Mouse (Mus musculus): ENCODE measurements around the gene Itga1.
A peak's percentile ranks its signal among the peaks of the same experiment; 100 is the strongest.

Itga1 gene

DNA sequence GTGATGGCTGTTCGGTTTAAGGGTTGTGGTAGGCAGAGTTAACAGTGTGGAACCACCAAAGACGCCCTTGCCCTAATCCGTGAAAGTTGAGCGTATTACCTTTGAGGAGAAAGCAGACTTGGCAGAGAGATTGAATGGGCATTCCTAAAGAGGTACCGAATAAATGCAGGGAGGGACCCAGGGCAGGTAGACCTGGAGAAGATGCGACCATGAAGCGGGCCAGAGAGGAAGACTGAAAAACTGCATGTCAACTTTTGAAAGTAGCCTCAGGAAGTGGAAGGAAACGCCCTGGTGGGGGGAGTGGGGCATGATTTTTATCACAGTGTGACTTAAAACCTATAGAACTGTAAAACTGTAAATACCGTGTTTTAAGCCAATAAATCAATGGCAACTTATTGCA lies 2.4 kb downstream of the Itga1 start:
- no peak for DNase-seq (ENCODE audit: low spot score in 2 of 2)

DNA sequence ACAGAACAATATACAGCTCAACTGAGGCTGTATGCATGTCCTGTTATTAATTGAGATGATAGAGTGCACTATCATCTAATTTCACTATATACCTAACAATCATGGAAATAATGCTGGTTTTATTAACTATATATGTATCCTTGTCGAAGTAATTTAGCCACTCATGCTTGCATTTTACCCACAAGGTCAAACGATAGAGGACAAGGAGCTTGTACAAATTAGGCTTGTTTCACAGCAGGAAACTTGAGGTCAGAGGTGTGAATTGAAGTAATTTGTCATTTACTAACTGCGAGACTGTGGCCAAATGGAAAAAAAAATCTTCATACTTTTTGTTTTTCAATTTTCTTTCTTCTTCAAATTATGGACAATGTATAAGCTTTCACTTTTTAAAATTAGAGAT lies 3.5 kb downstream of the Itga1 start:
- no peak for DNase-seq (ENCODE audit: low spot score in 2 of 2)

DNA sequence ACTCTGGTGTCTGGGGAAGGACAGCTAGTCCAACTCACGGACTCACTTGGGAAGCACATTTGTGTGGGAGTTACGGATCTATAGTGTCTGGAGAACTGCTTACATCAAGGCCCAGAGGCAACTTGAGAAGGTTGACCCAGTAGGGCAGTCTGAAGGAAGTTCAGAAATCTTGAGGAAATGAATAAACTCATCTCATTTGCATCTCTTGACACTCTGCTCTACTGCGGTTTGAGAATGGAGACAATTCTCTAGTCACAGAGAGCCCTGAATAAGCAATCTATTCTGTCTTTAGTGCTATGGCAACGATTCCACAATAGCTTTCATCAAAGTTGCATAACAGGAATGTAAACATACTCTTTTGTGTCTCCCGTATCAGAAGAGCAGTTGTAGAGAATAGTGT lies 4.8 kb downstream of the Itga1 start:
- no peak for DNase-seq (ENCODE audit: low spot score in 2 of 2)

DNA sequence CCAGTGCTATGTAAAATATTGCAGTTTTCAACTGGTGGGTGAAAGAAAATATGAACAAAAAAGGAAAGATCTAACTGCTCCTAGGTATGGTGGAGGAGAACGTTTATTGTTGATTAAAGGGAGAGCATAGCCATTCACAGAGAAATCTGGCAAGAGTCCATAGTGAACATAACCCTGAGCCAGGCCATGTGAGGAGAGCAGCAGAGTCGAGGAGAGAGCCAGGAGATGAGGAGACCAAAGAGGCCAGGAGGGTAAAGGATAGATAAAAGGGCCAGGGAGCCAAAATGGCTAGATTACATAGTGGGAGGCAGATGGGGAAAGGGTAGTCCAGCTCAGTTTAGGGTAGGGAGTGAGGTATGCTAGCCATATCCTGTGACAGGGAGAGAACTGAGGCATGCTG lies 5.5 kb downstream of the Itga1 start:
- no peak for DNase-seq (ENCODE audit: low spot score in 2 of 2)

DNA sequence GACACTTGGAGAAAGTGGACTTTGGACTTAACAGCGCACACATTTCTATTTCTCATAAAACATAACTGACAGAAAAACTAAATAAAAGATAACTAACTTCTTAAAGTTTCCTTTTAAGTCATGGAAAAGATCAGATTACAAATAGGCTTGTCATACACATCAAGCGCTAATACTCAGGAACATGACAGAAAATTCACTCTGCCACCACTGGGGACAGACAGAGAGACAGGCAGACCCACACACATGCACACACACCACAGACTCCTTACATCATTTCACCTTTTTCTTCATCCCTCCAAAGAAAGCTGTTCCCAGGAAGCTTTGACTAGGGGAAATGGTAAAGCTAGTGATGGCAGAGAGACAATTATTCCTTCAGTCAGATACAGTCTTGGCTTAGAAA lies 6.4 kb downstream of the Itga1 start:
- no peak for DNase-seq (ENCODE audit: low spot score in 2 of 2)

DNA sequence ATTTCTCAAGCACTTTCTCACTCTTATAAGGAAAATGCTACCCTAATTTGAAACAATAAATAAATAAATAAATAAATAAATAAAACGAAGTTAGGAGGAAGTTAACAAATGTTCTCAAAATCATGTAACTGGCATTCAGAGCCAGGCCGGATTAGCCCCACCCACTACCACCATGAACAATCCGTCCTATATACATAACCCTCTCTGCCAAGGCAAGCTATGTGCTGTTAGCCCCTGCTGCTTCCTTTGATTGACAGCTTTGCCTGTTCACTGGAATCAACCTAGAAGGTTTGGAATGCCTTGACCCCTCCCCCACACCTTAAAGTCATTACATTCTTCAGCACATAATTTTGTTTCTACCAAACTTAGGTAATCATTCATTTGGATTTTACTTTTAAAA lies 10.3 kb downstream of the Itga1 start:
- DNase-seq (ENCODE audit: low spot score in 2 of 2): no peak

DNA sequence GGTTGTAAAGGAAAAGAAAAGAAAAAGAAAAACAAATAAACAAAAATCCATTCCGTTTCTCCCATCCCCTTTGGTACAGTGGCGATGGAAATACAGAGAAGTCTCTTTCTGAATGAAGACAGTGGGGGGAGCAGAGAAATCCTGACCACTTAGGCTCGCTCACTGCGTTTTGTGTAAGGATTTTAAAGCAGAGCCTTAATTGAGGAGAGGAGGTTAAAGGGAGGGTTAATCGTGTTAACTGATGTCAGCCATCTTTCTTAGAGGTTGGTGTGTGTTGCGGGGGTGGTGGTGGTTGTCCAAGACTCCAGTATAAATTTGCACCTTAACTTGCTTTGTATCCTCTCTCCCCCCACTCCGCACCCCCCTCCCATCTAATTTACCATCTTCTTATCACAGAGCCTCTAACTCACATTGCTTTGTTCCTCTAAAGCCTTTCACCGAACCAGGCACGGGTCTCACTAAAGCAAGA lies 10.8 kb downstream of the Itga1 start:
- no peak for DNase-seq (ENCODE audit: low spot score in 2 of 2)

DNA sequence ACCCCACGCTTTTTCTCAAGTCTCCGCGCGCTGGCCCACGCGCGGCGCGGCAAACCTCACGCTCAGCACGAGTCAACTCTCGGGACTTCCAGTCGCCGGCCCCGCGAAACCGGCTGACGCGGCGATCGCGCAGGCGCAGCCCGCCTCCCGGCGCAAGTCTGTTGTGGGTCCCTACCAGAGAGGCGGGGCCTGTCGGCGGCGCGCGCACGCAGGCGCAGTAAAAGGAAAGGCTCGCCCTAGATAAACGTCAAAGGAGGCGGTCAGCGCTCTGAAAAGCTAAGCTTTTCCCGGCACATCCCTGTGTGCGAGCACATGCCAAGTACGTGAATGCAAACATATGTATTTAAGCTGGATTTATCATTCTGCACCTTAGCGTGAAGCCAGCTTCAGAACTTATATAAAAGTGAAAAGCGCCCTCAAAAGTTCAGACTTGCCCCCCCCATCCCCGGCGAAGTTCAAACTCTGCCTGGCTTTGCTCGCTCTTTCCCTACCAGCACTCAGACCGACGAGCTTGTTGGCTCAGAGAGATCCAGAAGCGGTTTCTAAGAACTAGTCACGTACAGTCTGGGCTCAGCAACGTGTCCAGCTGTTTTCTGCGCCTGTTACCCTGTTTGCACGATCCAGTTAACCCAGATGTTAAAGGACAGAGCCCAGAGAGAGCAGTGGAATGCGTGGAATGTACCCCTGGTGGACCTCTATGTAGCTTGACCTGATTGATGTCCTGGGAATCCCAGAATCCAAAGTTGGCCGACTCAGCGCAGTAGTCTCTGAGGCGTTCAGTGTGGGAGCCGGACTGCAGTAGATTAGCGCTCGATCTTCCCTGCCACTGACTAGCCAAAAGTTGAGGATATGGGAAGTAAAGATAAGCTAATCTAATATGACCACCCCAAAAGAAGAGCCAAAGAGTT lies 11.4 kb downstream of the Itga1 start, which contains the start of gene Pelo:
Pelo (minus strand) TSS at position 118 of the 908 bp plus-strand sequence.
- peak; percentile 93 to 94 for DNase-seq (ENCODE audit: low spot score in 2 of 2)

DNA sequence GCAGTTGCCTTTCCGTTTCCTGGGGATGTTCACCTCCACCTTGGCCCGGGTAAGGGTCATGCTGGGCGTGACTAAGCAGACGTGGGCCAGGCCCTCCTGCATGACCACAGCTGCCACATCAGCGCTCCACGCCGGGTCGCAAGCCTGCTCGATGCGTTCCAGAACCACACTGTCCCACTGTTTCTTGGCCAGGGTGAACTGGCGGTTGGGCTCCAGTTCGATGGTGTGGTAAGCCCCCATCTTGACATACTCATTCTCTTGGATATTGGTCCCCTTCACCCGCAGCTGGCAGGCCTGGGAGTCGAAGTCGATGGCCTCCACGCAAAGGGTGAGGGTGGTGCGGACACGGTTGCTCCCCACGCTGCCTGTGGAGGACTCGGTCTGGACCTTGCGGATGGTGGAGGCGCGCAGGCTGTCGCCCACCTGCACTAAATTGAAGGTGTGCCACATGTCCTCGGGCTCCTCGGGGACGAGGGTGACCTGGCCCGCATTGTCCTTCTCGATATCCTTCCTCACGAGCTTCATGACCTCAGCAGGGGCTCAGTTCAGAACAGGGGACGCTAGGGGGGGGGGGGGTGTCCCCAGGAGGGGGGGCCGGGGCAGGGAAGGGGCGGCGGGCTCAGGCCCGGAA lies 12.3 kb downstream of the Itga1 start:
- DNase-seq (ENCODE audit: low spot score in 2 of 2): peak; percentile 15 to 23

DNA sequence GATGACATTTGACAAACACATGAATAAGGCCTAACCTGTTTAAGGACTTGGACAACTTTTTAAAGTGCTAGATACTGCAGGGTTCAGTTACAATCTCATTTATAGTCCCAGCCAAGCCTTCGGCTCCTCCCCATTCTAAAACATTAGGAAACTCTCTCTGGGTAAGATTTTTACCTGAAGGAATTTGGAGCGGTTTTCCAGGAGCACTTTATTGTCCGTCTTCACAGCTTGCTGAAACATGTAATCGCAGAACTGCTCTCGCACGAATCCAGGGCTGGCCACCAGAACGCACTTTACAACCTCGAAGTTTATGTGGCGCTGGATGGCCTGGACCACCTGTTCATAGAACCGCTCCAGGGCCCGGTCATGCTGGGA lies 12.8 kb downstream of the Itga1 start:
- DNase-seq (ENCODE audit: low spot score in 2 of 2): no peak

DNA sequence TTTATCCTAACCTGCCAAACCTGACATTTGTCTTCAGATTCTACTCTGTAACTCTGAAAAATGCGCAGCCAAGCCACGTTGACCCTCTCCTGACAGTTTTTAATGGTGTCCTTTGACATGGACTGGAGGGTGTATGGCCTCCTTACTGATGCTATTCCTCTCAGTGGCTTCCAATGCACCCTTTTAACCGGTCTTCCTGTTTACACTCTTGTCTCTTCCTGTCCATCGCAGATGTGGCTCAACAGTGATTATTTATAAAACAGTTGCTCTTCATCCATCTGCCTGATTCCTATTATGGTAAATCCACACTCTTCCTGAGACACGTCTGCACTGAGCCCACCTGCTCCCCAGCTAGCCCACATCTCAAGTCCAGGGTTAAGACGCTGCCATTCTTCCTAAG lies 15.8 kb downstream of the Itga1 start:
- no peak for DNase-seq (ENCODE audit: low spot score in 2 of 2)

DNA sequence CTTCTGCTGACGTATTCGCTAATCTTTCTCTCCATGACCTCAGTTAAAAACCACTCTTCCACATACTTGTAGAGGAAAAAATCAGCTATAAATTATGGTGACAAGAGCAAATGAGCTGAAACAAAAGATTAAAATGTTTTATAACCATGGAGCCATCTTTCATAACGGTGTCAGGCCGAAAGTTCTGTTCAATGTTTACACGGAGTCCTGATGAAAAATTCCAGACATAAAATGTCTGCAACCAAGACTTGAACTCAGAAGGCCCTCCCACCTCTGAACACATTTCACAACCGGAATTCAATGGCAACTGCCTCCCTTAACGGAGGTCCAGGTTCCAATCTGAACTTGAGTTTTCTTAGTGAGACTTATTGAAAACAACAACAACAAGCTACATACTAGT lies 19.4 kb downstream of the Itga1 start:
- no peak for DNase-seq (ENCODE audit: low spot score in 2 of 2)

DNA sequence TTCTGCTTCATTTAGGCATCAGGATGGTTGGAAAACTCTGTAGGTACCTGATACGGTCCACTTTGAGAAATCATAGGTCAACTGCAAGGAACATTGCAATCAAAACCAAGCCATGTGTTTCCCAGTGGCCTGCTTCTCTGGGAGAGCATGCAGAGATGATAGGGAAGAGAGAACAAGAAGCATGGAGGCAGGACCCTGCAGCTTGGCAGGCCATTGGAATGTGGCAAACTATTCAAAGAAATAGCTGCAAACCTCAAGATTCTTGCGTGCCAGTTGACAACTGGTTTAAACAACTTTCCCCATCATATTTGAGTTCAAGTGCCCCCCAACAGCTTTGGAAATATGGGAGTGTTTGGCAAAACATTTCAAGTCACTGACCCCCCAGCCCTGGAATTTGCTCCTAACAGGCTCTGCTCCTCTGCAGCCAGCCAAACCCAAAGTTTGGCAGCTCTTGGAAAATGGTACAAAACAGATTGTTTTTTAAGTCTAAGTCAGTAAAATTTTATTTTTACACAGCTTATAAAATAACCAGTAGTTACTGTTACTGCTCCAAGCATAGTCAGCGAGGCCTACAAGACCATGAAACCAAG lies 21.7 kb downstream of the Itga1 start:
- DNase-seq (ENCODE audit: low spot score in 2 of 2): no peak

DNA sequence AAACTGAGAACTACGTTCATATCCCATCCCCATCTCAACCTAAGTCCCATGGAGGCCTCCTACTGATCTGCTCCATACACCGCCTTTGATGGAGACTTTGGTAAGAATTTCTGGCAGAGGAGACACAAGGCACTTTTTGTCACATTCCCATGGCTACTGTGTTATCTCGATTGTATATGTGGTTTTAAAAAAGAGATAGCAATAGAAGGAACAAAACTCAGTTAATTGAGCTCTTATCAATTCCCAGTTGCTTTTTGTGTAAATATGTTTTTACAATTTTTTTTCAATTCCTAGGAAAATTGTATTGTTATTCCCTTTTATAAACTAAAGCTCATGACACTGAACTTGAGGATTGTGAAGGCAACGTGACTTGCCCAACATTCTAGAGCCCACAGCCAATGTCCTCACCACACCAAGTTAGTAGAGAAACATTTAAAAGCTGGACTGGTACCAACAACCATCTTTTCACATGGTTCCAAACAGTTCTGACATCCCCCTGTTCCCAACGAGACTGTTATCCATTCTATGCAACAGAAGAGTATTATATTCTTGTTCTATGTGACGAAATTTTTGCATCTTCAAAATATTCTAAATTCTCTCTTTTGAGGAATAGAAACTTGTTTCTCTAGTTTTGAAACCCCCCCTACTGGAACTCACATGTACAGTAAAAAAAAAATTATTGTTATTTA lies 22.6 kb downstream of the Itga1 start:
- no peak for DNase-seq (ENCODE audit: low spot score in 2 of 2)

DNA sequence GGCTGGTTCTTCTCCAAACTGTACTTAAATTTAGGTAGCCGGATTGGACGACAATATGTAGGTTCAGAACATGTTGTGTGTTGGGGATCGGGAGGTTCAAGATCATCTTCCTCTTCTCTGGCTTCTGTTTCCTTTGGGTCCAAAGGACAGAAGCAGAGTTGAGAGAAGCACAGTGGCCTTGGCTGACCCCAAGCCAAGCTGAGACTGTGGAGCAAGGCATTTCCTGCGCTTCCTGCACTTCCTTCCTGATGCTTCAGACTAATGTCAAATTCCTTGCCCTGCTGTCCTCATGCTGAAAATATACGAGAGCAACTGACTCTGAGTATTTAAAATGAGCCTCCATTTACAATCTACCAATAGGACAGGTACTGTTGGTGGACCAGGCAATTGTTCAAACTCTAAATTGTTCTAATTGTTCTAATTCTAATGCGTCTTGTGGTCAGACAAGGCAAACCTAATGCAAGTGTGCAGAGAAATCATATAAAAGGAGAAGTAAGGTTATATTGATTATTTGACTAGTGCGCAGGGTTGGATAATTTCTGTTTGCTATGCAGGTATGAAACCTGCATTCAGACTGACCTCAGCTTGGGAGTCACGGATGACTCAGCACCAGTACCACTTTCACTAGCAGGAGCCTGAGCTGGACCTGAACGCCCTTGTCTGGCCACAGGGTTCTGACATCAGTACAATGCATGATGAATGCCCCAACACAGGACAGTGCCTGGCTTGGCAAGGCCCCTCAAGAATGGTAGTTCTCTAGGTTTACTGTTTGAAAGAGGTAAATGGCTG lies 24.2 kb downstream of the Itga1 start:
- DNase-seq (ENCODE audit: low spot score in 2 of 2): no peak

DNA sequence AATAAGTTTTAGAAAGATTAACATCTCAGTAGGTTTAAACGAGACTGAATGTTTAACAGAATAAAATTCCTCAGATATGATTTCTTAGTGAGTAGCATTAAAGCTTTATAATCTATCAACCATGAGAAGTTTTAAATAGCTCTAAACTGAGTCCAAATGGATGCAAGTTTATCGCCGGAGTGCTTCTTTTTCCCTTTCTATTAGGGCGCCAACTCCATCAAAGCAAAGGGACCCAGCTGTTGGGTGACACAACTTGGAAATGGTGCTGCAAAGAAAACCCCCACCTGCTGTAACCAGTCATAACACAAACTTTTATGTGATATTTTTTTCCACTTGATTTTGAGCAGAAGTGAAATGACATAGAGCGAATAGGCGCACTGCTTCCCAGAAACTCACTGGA lies 29.4 kb downstream of the Itga1 start:
- DNase-seq (ENCODE audit: low spot score in 2 of 2): no peak

DNA sequence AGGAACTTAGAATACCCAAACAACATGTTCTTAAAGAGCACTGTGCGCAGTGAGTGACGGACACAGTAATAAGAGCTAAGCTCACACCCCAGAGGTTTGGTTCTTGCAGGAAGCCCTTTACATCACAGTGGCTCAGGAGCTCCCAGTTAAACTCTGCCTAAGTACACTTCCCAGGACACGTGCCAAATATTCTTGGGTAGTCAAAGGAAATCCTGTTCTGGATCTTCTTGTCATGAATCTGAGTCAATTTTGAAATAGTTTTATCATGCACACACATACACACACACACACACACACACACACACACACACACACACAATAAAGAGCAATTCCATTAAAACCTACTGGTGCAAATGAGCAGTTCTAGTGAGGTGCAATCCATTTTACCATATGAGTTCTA lies 30.3 kb downstream of the Itga1 start:
- no peak for DNase-seq (ENCODE audit: low spot score in 2 of 2)

DNA sequence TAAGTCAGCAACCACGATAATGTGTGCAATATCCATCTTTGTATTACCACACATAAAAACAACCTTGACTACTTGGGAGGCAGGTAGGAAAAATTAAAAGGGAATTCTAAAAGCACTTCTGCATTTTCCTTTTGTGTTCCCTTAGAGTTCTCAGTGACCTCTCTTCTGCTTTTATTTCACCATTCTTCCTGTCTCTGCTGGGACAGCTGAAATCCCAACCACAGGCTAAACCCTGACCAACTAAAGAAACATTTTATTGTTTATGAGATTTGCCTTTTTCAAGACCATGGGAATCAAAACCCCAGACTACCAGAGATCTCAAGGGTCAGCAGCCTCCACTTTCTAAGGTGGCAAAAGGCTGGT lies 33.8 kb downstream of the Itga1 start:
- DNase-seq (ENCODE audit: low spot score in 2 of 2): no peak

DNA sequence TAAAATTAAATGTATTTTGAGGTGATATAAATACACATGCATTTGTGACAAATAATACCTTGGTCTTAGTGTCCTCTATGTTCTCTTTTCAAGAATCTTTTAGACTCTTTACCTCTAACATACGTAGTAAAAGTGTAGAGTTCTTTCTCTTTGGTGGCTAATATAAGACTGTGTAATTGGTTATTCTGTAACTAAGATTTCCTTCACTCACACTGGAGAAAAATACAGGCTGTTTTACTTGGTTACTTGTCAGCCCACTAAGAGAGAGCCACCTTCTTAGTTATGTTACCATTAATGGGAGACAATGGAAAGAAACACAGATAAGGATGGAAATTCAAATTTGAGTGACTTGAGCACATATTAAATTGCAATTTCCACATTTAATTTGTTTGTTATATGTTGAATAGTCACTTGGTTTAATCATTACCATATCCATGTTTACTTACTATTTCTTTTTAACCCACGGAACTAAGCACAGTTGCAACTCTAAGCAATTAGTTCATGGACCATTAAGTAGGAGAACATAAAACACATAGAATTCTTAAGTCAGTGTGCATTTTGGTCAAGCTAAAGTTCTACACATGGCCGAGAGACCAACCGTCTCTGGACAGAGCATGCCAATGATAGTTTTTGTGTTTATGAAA lies 34.3 kb downstream of the Itga1 start:
- DNase-seq (ENCODE audit: low spot score in 2 of 2): no peak

DNA sequence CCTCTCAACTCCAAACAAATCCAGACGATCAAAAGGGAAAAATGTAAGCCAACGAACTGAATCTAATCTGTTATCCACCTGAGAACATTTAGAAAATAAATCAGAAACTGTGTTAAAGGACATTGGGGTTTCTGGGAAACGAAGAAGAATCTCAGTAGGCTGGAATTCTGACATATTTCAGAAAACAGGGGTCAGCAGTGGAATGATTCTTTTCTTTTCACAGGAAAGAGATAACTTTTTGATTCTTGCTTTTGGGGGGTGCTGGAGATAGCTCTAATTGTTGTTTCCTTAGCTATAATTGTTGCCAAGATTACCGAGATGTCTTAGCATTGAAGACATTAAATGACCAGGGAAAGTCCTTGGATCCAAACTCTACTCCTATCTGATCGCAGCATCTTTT lies 44.2 kb downstream of the Itga1 start:
- no peak for DNase-seq (ENCODE audit: low spot score in 2 of 2)

DNA sequence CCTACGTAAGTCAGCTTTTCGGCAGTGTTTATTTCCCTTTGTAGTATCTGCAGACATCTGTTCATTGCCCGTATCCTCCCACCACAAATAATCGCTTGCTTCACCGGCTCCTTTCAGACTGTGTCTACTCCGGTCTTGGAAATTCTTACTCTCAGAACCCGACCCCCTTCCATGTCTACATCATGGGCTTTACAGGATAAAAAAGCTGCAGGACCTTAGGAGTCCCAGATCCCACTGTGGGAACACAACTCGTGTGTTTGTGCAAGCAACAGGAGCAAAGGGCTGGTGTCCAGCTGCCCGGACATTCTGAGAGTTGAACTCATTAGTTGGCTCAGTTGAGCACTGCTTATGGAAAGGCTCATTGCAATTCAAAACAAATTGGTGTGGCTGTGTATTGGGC lies 47.0 kb downstream of the Itga1 start:
- peak in 1 of 2 experiments; percentile 11 for DNase-seq (ENCODE audit: low spot score in 2 of 2)

Measured in frontal cortex, postnatal 10 days (tissue).